Mouse (Mus musculus): ENCODE data around the gene Peak1.

The Peak1 gene

DNA sequence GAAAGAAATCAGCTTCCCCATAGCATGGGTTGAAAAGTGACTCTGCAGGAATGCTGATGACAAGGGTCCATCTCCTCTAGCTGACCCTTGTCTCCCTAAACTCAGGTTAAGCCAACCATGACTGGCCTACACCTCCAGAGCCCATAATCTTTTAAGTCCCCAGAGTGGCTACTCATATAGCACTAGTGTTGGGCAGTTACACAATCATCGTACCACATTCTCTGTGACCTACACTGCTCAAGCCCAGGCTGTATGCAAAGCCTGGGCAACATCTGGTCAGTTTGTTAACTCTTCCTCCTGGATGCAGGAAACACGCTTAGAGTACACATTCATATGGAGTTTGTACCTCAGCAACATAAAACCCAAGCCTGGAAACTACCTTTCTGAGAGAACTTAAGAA, 217.7 kb downstream of the Peak1 start:
- DNase-seq (ENCODE audit: low spot score), result no peak

- DNase-seq (ENCODE audit: low spot score), result no peak
Observed at GRCm38 (mm10) chr9:56196921-56197320, 220.9 kb downstream of the Peak1 start.

GRCm38 (mm10) chr9:56195193-56195592, 222.7 kb downstream of the Peak1 start:
- no peak for DNase-seq (ENCODE audit: low spot score)

GRCm38 (mm10) chr9:56191498-56192455, 226.1 kb downstream of the Peak1 start:
- no peak for DNase-seq (ENCODE audit: low spot score)

- DNase-seq (ENCODE audit: low spot score), result no peak
Observed at GRCm38 (mm10) chr9:56180118-56180781, 237.6 kb downstream of the Peak1 start.

GRCm38 (mm10) chr9:56179416-56180117, 238.3 kb downstream of the Peak1 start:
- DNase-seq (ENCODE audit: low spot score), result no peak

- DNase-seq (ENCODE audit: low spot score), result no peak
Observed at GRCm38 (mm10) chr9:56177354-56177753, 240.5 kb downstream of the Peak1 start.

DNA sequence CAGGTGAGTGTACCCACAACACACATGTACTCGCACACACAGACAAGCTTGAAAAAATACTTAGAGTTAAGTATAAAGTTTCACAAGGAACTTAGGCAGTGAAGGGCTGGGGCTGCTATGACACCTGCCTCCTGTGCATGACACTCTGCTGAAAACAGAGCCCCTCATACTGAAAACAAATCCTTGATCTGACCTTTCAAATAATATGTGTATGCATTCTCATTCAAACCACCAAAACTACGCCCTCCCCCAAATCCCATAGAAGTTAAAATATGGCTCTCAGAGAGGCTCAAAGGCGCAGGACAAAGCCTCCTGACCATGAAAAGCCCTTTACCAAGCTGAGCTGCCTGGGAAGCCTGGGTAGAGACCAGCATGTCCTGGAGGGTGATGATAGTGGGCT, 242.6 kb downstream of the Peak1 start:
- no peak for DNase-seq (ENCODE audit: low spot score)

DNA sequence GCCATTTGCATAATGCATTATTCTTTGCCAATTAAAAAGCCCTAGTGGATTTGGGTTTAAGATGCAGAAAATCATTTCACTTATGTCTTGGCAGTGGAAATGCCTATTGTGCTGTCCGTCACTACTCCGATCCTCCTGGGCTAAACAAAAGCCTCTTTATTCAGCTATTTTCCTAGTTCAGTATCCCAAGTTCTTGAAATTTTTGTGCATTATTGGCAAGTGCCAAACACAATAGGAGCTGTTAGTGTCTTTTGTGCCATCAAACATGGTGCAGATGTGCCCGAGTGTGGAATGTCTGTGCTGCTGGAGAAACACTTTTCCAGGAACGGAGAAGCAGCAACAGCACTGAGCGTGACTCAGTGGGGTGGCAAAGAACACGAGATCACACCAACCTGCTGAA, 250.2 kb downstream of the Peak1 start:
- DNase-seq (ENCODE audit: low spot score), result no peak

GRCm38 (mm10) chr9:56166161-56166560, 251.7 kb downstream of the Peak1 start:
- DNase-seq (ENCODE audit: low spot score), result no peak

DNA sequence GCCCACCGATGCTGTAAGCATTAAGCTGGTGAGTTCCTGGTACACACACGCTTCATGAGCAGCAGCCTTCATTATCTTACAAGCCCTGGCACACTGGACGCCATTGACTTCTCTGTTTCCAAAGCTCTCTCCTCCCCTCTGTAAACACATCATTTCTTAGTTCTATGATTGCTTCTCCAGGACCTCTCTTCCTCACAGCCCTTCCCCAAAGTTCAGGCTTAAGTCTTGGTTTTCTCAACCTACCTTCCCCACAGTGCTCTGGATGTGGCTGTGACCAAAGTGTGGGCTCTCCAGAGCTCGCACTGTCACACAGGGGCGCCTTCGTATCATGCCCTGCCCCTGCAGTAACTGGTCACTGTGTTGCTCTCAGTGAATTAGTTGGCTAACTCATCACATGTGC, 252.5 kb downstream of the Peak1 start, which contains the start of gene Tspan3:
Gene Tspan3, minus strand, starts transcription at position 101 of the 400 bp plus-strand sequence.
- DNase-seq (ENCODE audit: low spot score), result no peak

DNA sequence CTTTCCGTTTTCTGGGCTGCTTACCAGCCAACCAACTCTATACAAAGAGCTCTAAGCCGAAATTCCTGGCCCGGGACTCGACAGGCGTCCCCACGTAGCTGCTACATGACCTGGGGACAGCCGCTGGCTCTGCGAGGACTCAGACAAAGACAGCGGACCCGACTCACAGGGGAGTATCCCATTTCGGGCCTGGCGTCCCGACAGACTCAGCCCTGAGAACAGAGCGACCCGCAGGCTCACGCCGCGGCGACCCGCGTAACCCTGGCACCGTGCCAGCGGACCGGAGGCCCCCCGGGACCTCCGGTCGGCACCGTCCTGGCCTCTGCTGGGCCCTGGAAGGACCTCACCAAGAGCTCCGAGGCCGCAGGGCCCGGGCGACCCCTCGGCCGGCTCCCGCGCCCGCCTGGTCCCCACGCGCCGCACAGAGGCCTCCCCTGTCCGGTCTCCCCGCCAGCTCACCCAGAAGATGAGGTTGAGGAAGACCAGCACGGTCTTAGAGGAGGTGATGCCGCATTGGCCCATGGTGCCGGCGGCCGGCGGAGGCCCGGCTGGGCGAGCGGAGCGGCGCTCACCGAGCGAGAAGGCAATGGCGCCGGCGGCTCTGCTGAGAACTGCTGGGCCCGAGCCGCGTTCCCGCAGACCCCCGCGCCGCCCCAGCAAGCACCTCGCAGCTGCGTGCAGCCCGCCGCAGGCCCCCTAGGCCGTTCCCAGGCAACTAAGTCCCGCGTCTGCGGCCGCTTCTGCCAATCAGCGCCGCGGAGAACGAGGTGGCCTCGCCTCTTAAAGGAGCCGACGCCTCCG, 257.3 kb downstream of the Peak1 start:
- peak; percentile 67 for DNase-seq (ENCODE audit: low spot score)

- no peak for DNase-seq (ENCODE audit: low spot score)
Observed at GRCm38 (mm10) chr9:56159456-56159855, 258.4 kb downstream of the Peak1 start.

DNA sequence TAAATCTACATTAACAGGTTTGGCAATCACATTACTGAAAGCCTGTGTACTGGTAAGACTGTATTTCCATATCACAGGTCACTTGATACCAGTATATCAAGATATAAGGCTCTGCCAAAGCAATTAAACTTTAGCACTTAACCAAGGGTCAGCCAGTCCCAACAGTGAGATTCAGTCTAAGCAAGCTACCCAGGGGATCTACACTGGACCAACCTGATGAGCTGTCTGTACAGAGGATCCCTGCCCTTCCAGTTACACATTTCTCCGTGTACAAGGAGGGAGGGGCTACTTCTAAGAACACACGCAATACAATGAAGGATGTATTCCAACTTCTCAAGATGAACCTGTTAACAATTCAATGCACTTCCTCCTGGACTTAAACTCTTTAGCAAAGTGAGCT, 259.8 kb downstream of the Peak1 start:
- no peak for DNase-seq (ENCODE audit: low spot score)

GRCm38 (mm10) chr9:56154572-56154971, 263.3 kb downstream of the Peak1 start:
- DNase-seq (ENCODE audit: low spot score), result no peak

- DNase-seq (ENCODE audit: low spot score), result no peak
Observed at GRCm38 (mm10) chr9:56152482-56153007, 265.3 kb downstream of the Peak1 start.

DNA sequence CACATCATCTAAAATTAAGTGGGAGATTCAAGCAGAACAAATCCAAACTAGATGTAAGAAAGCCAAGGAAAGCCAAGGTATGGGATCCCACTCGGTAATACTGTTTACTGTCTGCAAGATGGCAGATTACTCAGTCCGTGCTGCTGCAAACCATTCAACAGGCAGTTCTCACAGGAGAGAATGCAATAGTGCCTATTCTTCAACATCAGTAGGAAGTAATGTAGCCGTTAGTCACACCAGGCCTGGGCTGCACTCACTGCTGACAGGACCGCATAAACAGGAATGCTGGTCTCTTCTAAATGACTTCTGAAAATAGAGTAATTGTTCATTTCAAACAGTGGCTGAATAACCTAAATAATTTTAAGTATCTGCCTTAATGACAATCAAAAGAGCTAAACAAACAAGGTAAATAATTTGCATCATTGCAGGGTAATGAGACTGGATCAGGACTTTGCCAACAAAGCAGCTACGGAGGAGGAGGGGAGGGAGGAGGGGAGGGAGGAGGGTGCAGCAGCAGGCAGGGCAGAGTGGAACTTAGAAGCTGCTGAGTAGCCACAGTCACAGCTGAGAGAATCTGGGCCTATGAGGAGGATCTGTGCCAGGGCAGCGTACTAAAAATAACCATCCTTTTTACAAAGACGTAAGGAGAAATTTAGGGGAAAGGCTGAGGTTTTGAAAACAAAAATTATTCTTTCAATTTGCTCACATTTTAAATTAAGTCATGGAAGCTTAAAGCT, 266.0 kb downstream of the Peak1 start:
- DNase-seq (ENCODE audit: low spot score), result no peak
